Mouse (Mus musculus): Measurements from ENCODE around the gene Fut1.
"Not testable (repeated sequence)": the region's sequence is repeated elsewhere in the genome, so short reads cannot be mapped to it uniquely, and the experiment has no call there.

The Fut1 gene

DNA sequence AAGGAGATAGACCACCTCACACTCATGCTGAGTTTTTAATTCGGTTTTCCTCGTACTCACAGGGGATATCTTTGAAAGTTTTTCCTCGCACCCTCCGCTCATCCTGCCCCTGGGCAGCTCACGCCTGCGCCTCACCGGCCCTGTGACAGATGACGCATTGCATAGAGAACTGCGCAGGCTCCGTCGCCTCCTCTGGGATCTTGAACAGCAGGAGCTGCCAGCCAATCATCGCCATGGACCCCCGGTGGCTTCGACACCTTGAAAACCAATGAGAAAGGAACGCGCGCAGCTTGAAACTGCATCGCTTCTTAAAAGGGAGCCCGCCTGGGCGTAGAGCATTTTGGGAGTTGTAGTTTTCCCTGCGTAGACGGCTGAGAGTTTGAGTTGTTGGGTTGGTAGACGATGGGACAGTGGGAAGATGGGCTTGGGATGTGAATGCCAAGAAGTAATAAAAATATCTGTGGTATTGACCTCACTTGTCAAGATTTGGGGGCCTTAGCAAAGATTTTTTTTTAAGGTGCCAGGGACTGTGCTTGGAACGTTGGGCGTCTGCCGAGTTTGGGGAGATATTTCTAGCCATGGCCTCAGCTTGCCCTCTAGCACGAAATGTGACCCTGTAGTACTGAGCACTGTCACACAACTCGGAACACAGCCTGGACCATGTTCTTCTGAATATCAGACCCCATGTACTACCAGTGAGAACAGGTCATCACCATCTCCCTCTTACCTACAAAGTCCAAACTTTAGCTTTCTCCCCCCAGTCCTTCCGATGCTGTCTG is 21.7 kb downstream of the Fut1 start:
- peak; percentile 94 for DNase-seq (ENCODE audit: low spot score)

DNA sequence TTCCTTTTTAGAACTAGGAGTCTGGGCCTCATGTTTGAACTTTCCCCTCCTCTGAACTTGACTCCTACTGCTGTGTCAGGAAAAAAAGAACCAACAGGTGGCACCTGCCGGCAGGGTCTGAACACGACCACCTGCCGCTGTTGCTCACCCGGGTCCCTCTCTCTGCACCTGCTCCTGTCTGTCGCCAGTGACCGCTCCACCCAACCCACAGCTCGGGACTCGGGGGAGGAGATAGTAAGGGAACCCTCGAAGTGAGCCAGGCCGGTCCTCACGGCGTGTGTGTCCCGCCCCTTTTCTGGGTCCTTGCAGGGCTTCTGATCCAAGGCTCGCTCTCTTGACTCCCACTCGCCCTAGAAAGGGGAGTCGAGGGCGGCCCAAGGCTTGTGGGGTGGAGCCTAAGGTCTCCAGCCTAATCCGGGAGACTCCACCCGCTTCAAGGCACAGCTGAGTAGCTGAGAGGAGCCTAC is 22.5 kb downstream of the Fut1 start, which contains the start of gene Mamstr:
Gene Mamstr, plus strand, starts transcription at position 417 of the 467 bp plus-strand sequence.
- DNase-seq (ENCODE audit: low spot score): no peak

DNA sequence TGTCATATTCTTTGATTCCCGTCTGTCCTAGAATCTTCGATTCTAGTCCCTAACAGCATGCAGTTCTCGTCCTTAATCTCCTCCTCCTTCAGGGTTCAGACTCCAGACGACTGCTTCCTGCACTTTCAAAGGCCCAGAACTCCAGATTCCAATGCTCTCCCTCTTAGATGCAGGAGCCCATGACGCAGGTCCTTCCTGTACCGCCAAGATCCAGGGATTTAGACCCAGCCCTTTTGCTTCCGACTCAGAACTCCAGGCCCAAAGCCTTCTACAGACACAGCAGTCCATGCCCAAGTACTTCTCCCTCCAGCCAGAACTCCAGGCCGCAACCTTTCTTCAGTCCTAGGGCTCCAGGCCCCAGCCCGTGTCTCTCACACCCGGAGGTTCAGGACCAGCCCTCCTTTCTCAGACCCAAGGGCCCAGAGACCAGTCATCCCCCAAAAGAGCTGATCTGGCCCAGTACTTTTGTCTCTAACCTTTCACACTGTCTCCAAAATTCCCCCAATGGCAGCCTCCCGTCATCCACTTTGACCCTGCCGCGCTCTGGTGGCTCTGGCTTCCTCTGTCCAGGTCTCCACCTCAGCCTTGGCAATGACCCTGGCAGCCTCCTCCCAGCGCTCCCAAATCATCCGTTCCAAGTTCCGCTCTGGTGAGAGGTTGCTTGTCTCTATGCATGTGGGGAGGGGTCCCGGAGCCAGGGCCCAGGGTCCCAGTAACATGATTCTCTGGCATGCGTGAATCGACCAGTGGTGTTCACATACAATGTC is 23.3 kb downstream of the Fut1 start:
- DNase-seq (ENCODE audit: low spot score): no peak

DNA sequence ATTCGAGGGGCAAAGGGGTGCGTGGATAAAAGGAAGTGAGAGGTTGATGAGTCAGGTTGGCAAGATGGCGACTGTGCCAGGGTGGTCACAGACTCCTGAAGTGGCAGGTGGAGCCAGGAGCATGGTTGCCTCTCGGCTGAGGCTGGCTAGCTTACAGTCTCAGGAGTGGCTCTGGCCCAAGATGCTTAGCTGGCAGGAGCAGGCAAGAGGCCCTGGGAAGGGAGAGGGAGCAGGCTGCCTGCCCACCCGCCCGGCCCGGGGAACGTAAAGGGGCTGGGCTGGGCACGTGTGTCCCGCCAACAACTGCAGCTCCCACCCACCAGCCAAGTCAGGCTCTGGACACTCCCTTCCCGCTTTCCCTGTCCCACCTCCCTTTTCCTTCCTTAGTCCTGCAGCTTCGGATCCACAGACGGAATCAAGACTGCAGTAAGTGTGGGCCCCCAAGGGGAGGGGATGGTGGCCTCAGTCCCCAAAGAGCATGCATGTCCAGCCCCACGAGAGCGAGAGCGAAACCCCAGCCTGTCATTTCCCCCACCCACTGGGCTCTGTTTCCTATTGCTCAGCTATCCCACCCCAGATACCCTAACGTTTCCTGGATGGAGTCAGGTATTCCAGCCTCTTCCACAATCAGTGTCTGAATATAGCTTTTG is 24.4 kb downstream of the Fut1 start:
- no peak for DNase-seq (ENCODE audit: low spot score)

DNA sequence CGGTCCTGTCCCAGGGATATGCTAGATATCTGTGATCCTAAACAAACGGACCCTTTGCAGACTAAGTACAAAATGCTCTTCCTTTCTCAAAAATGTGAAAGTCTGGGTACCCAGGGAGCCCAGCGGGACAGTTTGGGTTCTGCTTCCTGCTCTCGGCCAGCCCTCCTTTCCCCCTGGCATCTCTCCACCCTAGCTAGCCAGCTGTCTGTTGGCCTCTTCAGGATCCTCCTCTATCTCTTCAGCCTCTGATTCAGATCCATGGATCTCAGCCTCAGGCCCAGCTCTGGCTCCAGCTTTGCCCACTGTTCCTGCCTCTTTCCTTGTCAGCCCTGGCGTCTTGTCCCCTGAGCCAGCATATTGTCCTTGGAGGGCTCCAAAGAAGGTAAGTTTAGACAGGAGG is 25.0 kb downstream of the Fut1 start:
- DNase-seq (ENCODE audit: low spot score): no peak

DNA sequence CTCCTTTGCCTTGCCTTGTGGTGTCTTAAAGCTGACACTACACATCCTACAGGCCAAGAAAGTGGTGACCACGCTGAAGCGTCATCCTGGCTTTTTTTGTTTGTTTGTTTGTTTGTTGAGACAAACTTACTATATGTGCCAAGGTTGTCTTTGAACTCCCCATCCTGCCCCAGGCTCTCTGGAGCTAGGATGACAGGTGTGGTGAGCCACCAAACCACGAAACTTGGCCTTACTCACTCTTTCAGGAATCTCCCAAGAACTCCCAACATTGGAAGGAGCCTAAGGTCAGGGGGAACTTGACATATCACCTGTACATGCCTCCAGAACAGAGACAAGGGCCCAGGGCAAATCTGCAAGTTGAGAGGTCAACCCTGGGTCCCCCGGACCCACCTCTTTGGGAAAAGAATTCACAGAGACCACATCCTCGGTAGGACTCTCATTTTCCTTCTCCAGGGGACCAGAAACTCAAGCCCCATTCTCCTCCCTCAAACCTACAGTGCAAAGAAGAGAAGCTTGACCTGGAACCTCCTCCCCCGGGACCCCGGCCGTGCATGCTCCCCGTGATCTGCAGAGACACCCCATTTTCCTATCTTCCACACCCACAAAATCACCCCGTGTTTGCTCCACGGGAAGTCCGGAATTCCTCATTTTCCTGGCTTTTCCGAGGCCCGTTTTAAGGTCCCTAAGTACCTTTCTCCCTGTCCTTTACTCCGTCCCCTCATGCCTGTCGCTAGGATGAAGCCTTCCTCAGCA is 25.6 kb downstream of the Fut1 start:
- no peak for DNase-seq (ENCODE audit: low spot score)

DNA sequence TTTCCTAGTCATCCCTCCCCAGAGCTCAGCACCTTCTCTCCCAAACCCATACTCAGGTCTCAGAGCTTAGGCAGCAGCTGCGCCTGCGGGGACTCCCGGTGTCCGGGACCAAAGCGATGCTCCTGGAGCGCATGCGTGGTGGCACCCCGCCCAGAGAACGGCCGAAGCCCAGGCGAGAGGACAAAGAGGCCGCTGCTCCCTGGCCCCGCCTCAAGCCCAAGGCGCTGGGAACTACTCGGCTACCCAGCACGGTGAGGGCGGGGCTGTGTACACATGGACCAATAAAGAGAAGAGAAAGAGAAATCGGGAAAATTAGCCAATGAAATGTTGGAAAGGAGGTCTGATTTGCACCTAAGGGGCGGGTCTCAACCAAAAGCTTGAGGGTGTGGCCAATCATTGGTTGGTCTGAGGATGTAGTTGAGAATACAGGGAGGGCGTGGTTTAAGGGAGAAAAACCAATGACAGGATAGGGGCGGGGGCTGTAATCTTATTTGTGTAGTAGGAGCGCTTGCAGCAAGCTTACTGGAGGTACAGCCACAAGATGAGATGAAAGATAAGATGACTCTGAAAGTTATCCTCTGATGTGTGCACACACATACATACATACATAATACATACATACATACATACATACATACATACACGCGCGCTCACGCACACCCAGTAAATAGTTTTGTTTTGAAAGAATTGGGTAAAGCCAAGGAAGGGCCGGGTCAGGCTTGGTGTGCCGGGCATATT is 26.5 kb downstream of the Fut1 start:
- peak; percentile 97 for DNase-seq (ENCODE audit: low spot score)

DNA sequence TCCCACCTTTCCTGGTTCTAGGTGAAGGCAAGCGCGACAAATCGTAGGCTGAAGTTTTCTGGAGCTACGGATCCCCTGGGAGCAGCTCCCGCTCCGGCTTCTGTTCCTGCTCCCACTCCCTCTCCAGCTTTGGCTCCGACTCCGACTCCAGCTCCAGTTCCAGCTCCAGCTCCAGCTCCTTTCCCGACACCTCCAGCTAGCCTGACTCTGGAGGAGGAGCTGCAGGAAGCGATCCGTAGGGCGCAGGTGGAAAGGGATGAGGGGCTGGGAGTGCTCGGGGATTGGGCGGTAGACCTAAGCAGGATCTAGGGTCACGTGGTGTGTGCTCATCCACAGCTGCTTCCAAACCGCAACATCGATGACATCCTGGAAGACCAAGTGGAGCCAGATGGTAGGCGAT is 27.1 kb downstream of the Fut1 start:
- peak; percentile 68 for DNase-seq (ENCODE audit: low spot score)

DNA sequence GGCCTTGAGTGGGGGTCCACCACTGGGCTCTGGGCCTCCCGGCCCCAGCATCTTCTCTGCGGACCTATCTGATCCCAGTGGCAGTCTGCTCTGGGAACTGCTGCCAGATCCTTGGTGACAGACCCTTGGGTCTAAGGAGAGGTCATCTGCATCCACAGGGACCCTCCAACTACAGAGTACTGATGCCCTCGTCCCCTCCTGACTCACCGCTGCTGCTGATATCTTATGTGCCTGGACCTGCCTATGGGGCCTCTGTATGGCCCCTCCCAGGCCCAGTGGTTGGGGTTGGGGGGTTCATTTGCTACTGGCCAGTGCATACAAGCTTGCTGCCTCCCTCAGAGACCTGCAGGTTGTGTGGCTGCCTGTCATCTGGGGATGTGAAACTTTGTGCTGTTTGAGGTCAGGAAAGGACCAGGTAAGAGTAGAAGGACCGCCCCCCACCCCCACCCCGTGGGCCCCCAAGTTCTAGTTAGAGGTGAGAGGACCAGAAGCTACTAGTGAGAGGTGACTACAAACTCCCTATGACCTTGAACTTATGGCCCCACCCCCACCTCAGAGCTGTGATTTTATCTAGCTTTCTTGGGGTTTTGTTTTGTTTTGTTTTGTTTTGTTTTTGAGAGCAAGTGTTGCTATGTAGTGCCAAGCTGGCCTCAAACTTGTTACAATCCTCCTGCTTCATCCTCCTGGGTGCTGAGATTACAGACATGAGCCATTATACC is 27.9 kb downstream of the Fut1 start:
- no peak for DNase-seq (ENCODE audit: low spot score)

DNA sequence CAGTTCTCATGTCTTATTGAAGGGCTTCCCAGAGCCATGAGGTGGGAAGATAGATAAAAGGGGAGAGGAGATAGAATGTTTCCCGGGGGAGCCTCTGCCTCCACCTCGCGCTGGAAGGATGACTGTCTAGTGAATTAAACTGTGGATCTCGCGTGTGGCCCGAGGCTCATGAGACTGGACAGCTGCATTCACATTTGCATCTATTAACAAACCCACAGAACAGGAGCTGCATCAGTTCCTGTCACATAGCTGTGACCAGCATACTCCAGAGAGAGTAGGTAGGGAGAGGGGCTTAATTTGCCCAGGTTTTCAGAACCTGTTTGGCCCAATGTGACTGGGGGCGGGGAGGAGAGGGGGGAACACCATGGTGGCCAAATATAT is 28.5 kb downstream of the Fut1 start:
- DNase-seq (ENCODE audit: low spot score): no peak

DNA sequence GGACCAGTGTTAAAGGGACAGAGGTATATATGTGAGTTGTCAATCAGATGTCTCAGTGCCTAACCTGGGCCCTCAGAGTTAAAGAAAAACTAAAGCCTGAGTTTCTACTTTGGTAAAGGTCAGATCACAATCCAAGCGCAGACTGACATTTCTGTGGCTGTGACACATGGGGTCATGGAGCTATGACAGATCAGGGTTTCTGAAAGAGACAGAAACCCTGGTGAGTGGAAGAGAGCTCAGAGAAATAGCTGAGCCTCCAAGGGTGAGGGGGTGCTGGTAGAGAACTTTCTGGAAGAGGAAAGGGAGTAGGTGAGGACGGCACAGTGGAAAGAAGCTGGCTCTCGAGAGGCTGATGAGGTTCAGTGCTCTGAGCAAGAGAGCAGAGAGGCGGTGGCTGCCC is 29.6 kb downstream of the Fut1 start:
- no peak for DNase-seq (ENCODE audit: low spot score)

DNA sequence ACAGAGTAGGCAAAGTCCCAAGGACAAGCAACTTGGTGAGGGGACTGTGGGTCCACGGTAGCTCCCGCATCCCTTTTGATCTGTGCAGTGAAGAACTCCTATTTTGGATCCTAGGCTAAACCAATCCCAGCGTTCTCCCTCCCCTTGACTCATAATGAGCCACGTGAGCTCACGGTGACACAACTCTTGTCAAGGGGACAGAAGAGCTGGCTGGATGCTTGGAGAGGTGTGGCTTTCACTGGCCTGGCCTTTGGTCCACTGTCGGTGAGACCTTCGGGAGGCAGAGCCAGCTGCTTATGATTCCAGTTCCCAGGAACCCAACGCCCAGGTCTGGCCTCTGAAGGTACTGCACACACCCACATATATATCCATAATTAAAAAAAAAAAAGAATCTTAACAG is 32.3 kb downstream of the Fut1 start:
- no peak for DNase-seq (ENCODE audit: low spot score)

DNA sequence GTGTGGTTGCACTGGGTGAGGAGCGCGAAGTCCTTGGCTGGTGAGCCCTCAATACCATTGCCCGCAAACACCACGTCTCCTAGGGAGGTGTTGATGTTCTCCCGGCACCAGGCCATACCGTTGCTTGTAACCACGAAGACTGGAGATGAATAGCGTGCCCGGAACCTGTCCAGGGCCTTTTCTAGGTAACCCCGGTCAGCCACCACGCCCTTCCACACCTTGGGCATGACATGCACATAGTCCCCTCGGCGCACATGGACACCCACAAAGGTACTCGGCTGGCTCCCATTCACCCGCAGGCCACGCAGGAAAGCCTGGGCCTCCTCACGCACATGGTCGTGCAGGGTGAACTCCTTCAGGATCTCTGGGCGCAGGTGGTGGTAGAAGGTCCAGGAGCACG is 33.4 kb downstream of the Fut1 start:
- not testable (repeated sequence) for DNase-seq (ENCODE audit: low spot score)

DNA sequence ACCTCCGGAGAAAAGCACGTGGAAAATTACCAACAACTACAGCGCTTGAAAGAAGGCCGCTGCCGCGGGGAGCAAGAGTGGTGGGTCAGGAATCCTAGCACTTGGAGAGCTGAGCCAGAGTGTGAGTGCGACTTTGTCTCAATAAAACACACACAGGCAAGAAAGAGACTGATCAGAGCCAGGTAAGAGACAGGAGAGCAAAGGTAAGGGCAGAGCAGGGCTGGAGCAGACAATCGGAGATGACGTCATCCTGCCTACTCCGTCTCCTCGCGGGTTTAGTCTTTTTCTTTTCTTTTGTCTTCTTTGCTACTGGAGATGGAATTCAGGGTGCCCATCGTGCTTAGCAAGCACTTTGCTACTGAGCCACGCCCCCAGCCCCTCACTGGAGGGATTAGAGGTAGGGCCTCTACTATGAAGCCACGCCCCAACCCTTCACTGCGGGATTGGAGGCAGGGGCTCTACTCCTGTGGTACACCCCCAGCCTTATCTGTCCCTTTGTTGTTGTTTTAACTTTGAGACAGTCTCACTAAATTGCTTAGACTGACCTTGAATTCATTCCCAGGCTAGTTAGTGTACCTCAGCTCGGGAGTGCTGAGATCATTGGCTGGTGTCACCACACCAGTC is 37.4 kb downstream of the Fut1 start:
- DNase-seq (ENCODE audit: low spot score): peak; percentile 72

DNA sequence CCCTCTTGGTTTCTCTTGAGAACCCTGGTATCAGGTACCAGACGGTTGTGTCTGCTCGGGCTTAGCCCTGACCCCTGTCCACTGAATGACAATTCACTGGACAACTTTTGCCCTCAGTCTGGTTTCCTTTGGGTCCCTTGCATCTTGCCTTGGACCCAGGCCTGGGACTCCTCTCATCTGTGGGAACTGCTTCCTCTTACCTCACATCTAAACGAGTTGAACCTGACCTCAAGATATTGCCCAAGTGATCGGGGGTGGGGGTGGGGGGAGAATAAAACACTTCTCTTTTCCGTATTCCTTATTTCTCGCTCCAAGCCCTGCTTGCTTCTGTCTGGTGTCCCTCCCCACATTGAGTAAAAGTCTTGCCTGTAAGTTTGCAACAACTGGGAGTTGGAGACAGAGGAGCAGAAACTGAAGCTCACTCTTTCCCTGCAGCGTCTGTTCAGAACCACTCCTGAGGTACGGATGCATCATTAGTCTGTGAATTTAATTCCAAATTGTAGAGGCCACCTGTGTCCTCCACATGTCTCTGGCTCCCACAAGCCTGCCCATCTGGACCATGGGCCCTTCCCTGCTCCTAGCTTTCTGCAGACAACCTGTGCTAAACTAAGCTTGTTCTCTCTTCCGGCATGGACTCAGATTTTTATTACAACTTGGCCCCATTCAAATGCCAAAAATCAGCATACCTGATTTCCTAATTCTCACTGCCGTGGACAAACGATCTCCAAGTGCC is 43.8 kb downstream of the Fut1 start:
- DNase-seq (ENCODE audit: low spot score): no peak

DNA sequence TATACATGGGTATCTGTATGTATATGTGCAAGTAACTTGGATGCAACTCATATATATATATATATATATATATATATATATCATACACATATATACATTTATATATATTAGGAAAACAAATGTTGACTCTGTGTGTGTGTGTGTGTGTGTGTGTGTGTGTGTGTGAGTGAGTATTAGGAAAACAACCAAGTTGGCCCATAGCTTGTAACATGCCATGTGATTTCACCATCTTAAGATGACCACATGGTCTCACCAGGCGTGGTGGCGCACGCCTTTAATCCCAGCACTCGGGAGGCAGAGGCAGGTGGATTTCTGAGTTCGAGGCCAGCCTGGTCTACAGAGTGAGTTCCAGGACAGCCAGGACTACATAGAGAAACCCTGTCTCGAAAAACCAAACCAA is 44.6 kb downstream of the Fut1 start:
- DNase-seq (ENCODE audit: low spot score): not testable (repeated sequence)

DNA sequence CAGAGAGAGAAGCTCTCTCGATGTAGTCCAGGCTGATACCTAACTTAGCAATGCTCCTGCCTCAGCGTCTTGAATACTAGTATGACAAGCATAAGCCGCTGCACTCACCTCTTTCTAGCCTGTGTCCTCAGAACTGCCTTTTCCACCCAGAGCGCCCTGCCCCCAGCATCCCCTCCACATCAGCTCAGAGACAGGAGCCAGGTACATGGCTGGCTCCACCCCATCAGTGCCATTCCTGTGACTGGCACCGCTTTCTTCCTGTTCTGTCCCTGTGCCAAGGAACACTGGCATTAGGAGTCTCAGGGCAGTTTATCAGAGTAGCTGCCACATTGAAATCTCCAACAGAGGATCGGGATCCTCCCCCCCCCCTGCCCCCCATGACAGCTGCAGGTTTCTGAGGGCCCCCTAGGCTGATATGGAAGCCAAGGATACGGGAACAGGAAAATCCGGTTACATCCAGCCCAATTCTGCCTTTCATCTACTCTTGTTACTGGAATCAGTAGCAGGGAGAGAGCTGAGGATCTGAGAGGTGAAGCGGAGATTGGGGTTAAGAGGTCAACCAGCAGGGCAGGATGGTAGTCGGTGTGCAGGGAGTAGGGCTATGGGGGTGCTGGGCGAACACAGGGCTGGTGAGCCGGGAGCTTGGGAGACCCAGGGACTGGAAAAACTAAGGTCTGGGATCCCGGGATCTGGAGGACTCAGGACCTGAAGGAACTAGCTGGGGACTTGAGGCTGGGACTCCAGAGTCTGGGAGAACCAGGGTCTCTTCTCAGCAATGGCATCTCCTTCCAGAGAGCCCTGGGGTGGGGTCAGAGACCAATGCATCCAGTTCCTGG is 48.4 kb downstream of the Fut1 start:
- no peak for DNase-seq (ENCODE audit: low spot score)

DNA sequence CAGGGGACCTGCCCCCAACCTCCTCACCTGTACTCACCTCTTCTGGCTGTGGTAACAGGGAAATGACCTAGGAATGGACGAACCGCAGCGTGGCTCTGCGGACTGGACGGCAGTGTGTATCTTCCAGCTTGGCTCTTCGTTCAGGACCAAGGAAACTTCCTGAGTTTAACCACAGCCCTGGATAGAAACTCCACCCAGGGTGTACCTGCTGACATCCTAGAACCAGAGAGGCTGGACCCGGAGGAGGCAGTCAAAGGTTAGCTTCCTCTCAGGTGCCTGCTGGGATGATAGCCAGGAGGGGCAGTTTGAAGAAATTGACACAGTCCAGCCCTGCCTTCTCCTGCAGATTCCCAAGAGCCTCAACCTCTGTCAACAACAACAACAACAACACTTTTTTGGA is 49.1 kb downstream of the Fut1 start, which contains the start of gene Fut2:
Gene Fut2, minus strand, starts transcription at position 234 of the 400 bp plus-strand sequence.
- DNase-seq (ENCODE audit: low spot score): no peak

DNA sequence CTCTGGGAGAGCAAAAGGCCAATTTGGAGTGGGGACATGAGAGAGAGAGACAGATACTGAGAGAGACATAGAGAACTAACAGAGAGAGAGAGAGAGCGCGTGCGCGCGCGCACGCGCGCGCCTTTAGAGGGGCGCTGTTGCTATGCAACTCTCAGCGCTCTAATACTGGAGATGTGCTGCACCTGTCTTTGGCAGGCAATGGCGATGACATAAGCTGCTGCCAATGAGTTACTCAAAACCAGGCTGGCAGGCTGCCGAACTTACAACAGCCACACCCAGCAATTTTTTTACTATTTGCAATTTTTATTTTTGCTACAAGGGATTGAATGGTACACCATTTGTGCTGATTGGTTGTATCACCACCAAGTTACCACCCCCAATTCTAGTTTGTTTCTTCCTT is 50.7 kb downstream of the Fut1 start:
- no peak for DNase-seq (ENCODE audit: low spot score)

All from testis, postnatal 10 days (tissue).